ENCODE assay signal across 8 mouse cellular contexts in genomic region chr5:137782776-137783522, GRCm38 (mm10). TPM values are rescaled to one million over a fixed set of nuclear protein-coding genes. Genes with fewer than 3 reads are reported as not detected.
DNase-seq lines count a peak whose midpoint lies in the region; ATAC-seq and TF ChIP-seq lines count a peak whose summit lies in the region.

No protein-coding gene starts in this region.

- H3K27me3 ChIP-seq in heart, postnatal 0 days (ENCODE audit: control insufficient read depth, insufficient read depth, low read length), result no peaks in the 10 kb centered on the region
- no peaks in the 10 kb centered on the region for H3K27me3 ChIP-seq in embryonic facial prominence, embryonic 10.5 days (replicated peaks; ENCODE audit: low read depth, poor library complexity, severe bottlenecking)
- H3K27me3 ChIP-seq in hindbrain, embryonic 11.5 days (ENCODE audit: control insufficient read depth, insufficient read depth, low read length), result no peaks in the 10 kb centered on the region
- H3K27me3 ChIP-seq in midbrain, embryonic 11.5 days (ENCODE audit: control insufficient read depth, insufficient read depth, low read length), result no peaks in the 10 kb centered on the region

- peak overlapping the region; percentile 32; the same call in 1 of the 2 replicates for H3K9ac ChIP-seq in heart, postnatal 0 days (replicated peaks; ENCODE audit: low read depth, low read length)
- H3K9ac ChIP-seq in hindbrain, embryonic 11.5 days (ENCODE audit: low read depth, low read length), result peak overlapping the region; percentile 94; the same call in 1 of the 2 replicates
- peak overlapping the region; percentile 95 for H3K9ac ChIP-seq in midbrain, embryonic 11.5 days (ENCODE audit: low read length)

- intact Hi-C loops in heart, postnatal 10 days (cut with DNase I), result loop anchor here (10.0 kb wide), 1 partner anchor 382 kb away; the partner anchor contains the start of gene Cops6
- intact Hi-C loops in left cerebral cortex, postnatal 36 days (cut with DNase I), result no loop called here

- no peak for ATAC-seq in heart, postnatal 0 days (ENCODE audit: insufficient read depth, low read depth)
- no peak for ATAC-seq in hindbrain, embryonic 11.5 days (ENCODE audit: low FRiP score)
- ATAC-seq in midbrain, embryonic 11.5 days (ENCODE audit: low FRiP score), result no peak

- peak overlapping the region; percentile 98; the same call in 1 of the 2 replicates for H3K4me2 ChIP-seq in heart, postnatal 0 days (ENCODE audit: low read depth, low read length)
- H3K4me2 ChIP-seq in hindbrain, embryonic 11.5 days (replicated peaks; ENCODE audit: low read depth, low read length), result peak overlapping the region; percentile 87
- H3K4me2 ChIP-seq in midbrain, embryonic 11.5 days, result peak overlapping the region; percentile 91

- no peak for DNase-seq in heart, postnatal 0 days (ENCODE audit: low spot score)
- no peak for DNase-seq in heart, postnatal 10 days
- no peak for DNase-seq in embryonic facial prominence, embryonic 10.5 days (ENCODE audit: low spot score)
- no peak for DNase-seq in hindbrain, embryonic 11.5 days (ENCODE audit: low spot score)
- DNase-seq in midbrain, embryonic 11.5 days (ENCODE audit: low spot score, missing footprints), result peak; percentile 44
- no peak for DNase-seq in frontal cortex, adult 2 months (ENCODE audit: extremely low spot score in 1 of 2, low spot score in 1 of 2)
- DNase-seq in layer of hippocampus, postnatal 25 days (ENCODE audit: extremely low spot score in 1 of 2, low spot score in 1 of 2), result no peak
- no peak for DNase-seq in left cerebral cortex, postnatal 36 days (ENCODE audit: low spot score in 2 of 2)

- no peaks in the 10 kb centered on the region for H3K9me3 ChIP-seq in heart, postnatal 0 days (replicated peaks; ENCODE audit: control insufficient read depth, low read length)
- H3K9me3 ChIP-seq in embryonic facial prominence, embryonic 10.5 days, result no peaks in the 10 kb centered on the region
- H3K9me3 ChIP-seq in hindbrain, embryonic 11.5 days (ENCODE audit: control insufficient read depth, low read length), result no peaks in the 10 kb centered on the region
- no peaks in the 10 kb centered on the region; the same call in 1 of the 2 replicates for H3K9me3 ChIP-seq in midbrain, embryonic 11.5 days (ENCODE audit: control insufficient read depth, low read length)

- H3K27ac ChIP-seq in heart, postnatal 0 days (ENCODE audit: low read depth), result no peak overlapping the region
- no peak overlapping the region for H3K27ac ChIP-seq in embryonic facial prominence, embryonic 10.5 days (replicated peaks)
- no peak overlapping the region for H3K27ac ChIP-seq in hindbrain, embryonic 11.5 days (ENCODE audit: low read depth, low read length)
- no peak overlapping the region for H3K27ac ChIP-seq in midbrain, embryonic 11.5 days (ENCODE audit: low read depth, low read length)

- 80% methylated on average over 13 of the region's 13 CpGs for WGBS in heart, postnatal 0 days
- WGBS in embryonic facial prominence, embryonic 10.5 days, result 87% methylated on average over 13 of the region's 13 CpGs
- WGBS in hindbrain, embryonic 11.5 days, result 89% methylated on average over 13 of the region's 13 CpGs
- WGBS in midbrain, embryonic 11.5 days, result 85% methylated on average over 13 of the region's 13 CpGs

- H3K4me3 ChIP-seq in heart, postnatal 0 days (ENCODE audit: low read depth, low read length), result no peak overlapping the region
- H3K4me3 ChIP-seq in embryonic facial prominence, embryonic 10.5 days, result peak overlapping the region; percentile 95
- peak overlapping the region; percentile 86; the same call in 1 of the 2 replicates for H3K4me3 ChIP-seq in hindbrain, embryonic 11.5 days (ENCODE audit: low read depth, low read length)
- H3K4me3 ChIP-seq in midbrain, embryonic 11.5 days (ENCODE audit: low read depth, low read length), result peak overlapping the region; percentile 84

- TF ChIP-seq CTCF in heart, postnatal 0 days (IDR thresholded peaks at IDR 0.05; ENCODE audit: low read depth), result no peak

- peaks cover 42% of the 10 kb centered on the region for H3K36me3 ChIP-seq in heart, postnatal 0 days (replicated peaks; ENCODE audit: control insufficient read depth, insufficient read depth, low read length)
- H3K36me3 ChIP-seq in embryonic facial prominence, embryonic 10.5 days (replicated peaks), result peaks cover 53% of the 10 kb centered on the region
- peaks cover 5% of the 10 kb centered on the region; the same call in 1 of the 2 replicates for H3K36me3 ChIP-seq in hindbrain, embryonic 11.5 days (ENCODE audit: control insufficient read depth, insufficient read depth, low read length)
- H3K36me3 ChIP-seq in midbrain, embryonic 11.5 days (ENCODE audit: control insufficient read depth, insufficient read depth, low read length), result peaks cover 35% of the 10 kb centered on the region

- TF ChIP-seq EP300 in heart, postnatal 0 days (IDR thresholded peaks at IDR 0.05; ENCODE audit: low read depth), result no peak

- peaks cover 35% of the 10 kb centered on the region for H3K4me1 ChIP-seq in heart, postnatal 0 days (ENCODE audit: control insufficient read depth, insufficient read depth)
- peaks cover 66% of the 10 kb centered on the region for H3K4me1 ChIP-seq in embryonic facial prominence, embryonic 10.5 days
- peaks cover 23% of the 10 kb centered on the region for H3K4me1 ChIP-seq in hindbrain, embryonic 11.5 days (replicated peaks; ENCODE audit: control insufficient read depth, insufficient read depth, low read length)
- peaks cover 42% of the 10 kb centered on the region for H3K4me1 ChIP-seq in midbrain, embryonic 11.5 days (ENCODE audit: control insufficient read depth, insufficient read depth, low read length)

RNA-seq across cellular contexts. Expression of gene Ppp1r35, which starts 4.3 kb away (rescaled TPM):
- total RNA-seq in heart, postnatal 0 days (2014; rRNA removed; ENCODE audit: low replicate concordance), result 24.0 and 24.5 TPM in 2 replicates
- polyA plus RNA-seq in heart, postnatal 0 days (2015; fragmentation: Nextera tagmentation; extraction: Ambion mirVana), result 10.4 and 15.4 TPM in 2 replicates
- 10 to 100 TPM; 13.4 to 17.4 TPM for total RNA-seq in heart, postnatal 10 days (2021)
- 47.9 and 49.1 TPM in 2 replicates for polyA plus RNA-seq in embryonic facial prominence, embryonic 10.5 days (2016; fragmentation: Nextera tagmentation; extraction: Ambion mirVana)
- 64.9 and 78.4 TPM in 2 replicates for polyA plus RNA-seq in hindbrain, embryonic 11.5 days (2014; fragmentation: Nextera tagmentation; extraction: Ambion mirVana)
- polyA plus RNA-seq in midbrain, embryonic 11.5 days (2014; fragmentation: Nextera tagmentation; extraction: Ambion mirVana), result 73.3 and 83.1 TPM in 2 replicates
- polyA plus RNA-seq in frontal cortex, adult 2 months (2012; rRNA removed), result 24.2 and 25.9 TPM in 2 replicates
- 10 to 100 TPM; 24.7 to 26.2 TPM for total RNA-seq in layer of hippocampus, postnatal 25 days (2021)
- total RNA-seq in left cerebral cortex, postnatal 36 days (2021), result 10 to 100 TPM; 23.5 to 28.6 TPM

RNA-seq across cellular contexts. Expression of gene Mepce, which starts 4.5 kb away (rescaled TPM):
- total RNA-seq in heart, postnatal 0 days (2014; rRNA removed; ENCODE audit: low replicate concordance), result 18.0 and 19.6 TPM in 2 replicates
- polyA plus RNA-seq in heart, postnatal 0 days (2015; fragmentation: Nextera tagmentation; extraction: Ambion mirVana), result 5.0 and 5.4 TPM in 2 replicates
- total RNA-seq in heart, postnatal 10 days (2021), result 10 to 100 TPM; 26.2 to 41.3 TPM
- polyA plus RNA-seq in embryonic facial prominence, embryonic 10.5 days (2016; fragmentation: Nextera tagmentation; extraction: Ambion mirVana), result 9.1 and 11.5 TPM in 2 replicates
- 9.9 and 14.9 TPM in 2 replicates for polyA plus RNA-seq in hindbrain, embryonic 11.5 days (2014; fragmentation: Nextera tagmentation; extraction: Ambion mirVana)
- polyA plus RNA-seq in midbrain, embryonic 11.5 days (2014; fragmentation: Nextera tagmentation; extraction: Ambion mirVana), result 11.4 and 11.5 TPM in 2 replicates
- 39.1 and 42.6 TPM in 2 replicates for polyA plus RNA-seq in frontal cortex, adult 2 months (2012; rRNA removed)
- 10 to 100 TPM; 40.1 to 42.8 TPM for total RNA-seq in layer of hippocampus, postnatal 25 days (2021)
- total RNA-seq in left cerebral cortex, postnatal 36 days (2021), result 10 to 100 TPM; 33.5 to 42.8 TPM

RNA-seq across cellular contexts. Expression of gene Zcwpw1, which starts 4.6 kb away (rescaled TPM):
- 1.4 and 8.7 TPM in 2 replicates for total RNA-seq in heart, postnatal 0 days (2014; rRNA removed; ENCODE audit: low replicate concordance)
- 2.2 and 3.6 TPM in 2 replicates for polyA plus RNA-seq in heart, postnatal 0 days (2015; fragmentation: Nextera tagmentation; extraction: Ambion mirVana)
- total RNA-seq in heart, postnatal 10 days (2021), result 1 to 10 TPM; 2.8 to 3.1 TPM
- polyA plus RNA-seq in embryonic facial prominence, embryonic 10.5 days (2016; fragmentation: Nextera tagmentation; extraction: Ambion mirVana), result 14.5 and 17.5 TPM in 2 replicates
- polyA plus RNA-seq in hindbrain, embryonic 11.5 days (2014; fragmentation: Nextera tagmentation; extraction: Ambion mirVana), result 13.5 and 17.2 TPM in 2 replicates
- 11.4 and 14.8 TPM in 2 replicates for polyA plus RNA-seq in midbrain, embryonic 11.5 days (2014; fragmentation: Nextera tagmentation; extraction: Ambion mirVana)
- 14.1 and 15.3 TPM in 2 replicates for polyA plus RNA-seq in frontal cortex, adult 2 months (2012; rRNA removed)
- total RNA-seq in layer of hippocampus, postnatal 25 days (2021), result 1 to 10 TPM; 6.1 to 6.2 TPM
- total RNA-seq in left cerebral cortex, postnatal 36 days (2021), result 1 to 10 TPM; 4.6 to 7.2 TPM

RNA-seq across cellular contexts. Expression of gene Tsc22d4, which starts 37.4 kb away (rescaled TPM):
- total RNA-seq in heart, postnatal 0 days (2014; rRNA removed; ENCODE audit: low replicate concordance), result 167 and 192 TPM in 2 replicates
- 221 and 232 TPM in 2 replicates for polyA plus RNA-seq in heart, postnatal 0 days (2015; fragmentation: Nextera tagmentation; extraction: Ambion mirVana)
- 100 to 1,000 TPM; 279 to 287 TPM for total RNA-seq in heart, postnatal 10 days (2021)
- polyA plus RNA-seq in embryonic facial prominence, embryonic 10.5 days (2016; fragmentation: Nextera tagmentation; extraction: Ambion mirVana), result 89.8 and 94.3 TPM in 2 replicates
- 56.4 and 64.0 TPM in 2 replicates for polyA plus RNA-seq in hindbrain, embryonic 11.5 days (2014; fragmentation: Nextera tagmentation; extraction: Ambion mirVana)
- 47.0 and 62.9 TPM in 2 replicates for polyA plus RNA-seq in midbrain, embryonic 11.5 days (2014; fragmentation: Nextera tagmentation; extraction: Ambion mirVana)
- polyA plus RNA-seq in frontal cortex, adult 2 months (2012; rRNA removed), result 273 and 360 TPM in 2 replicates
- total RNA-seq in layer of hippocampus, postnatal 25 days (2021), result 100 to 1,000 TPM; 203 to 214 TPM
- total RNA-seq in left cerebral cortex, postnatal 36 days (2021), result 100 to 1,000 TPM; 166 to 203 TPM

RNA-seq across cellular contexts. Expression of gene Nyap1, which starts 41.5 kb away (rescaled TPM):
- 1.3 and 5.8 TPM in 2 replicates for total RNA-seq in heart, postnatal 0 days (2014; rRNA removed; ENCODE audit: low replicate concordance)
- 0.56 and 0.65 TPM in 2 replicates for polyA plus RNA-seq in heart, postnatal 0 days (2015; fragmentation: Nextera tagmentation; extraction: Ambion mirVana)
- total RNA-seq in heart, postnatal 10 days (2021), result 1 to 10 TPM; 1.6 to 1.7 TPM
- polyA plus RNA-seq in embryonic facial prominence, embryonic 10.5 days (2016; fragmentation: Nextera tagmentation; extraction: Ambion mirVana), result 3.0 and 3.6 TPM in 2 replicates
- 2.9 and 5.3 TPM in 2 replicates for polyA plus RNA-seq in hindbrain, embryonic 11.5 days (2014; fragmentation: Nextera tagmentation; extraction: Ambion mirVana)
- 4.8 TPM in 2 replicates for polyA plus RNA-seq in midbrain, embryonic 11.5 days (2014; fragmentation: Nextera tagmentation; extraction: Ambion mirVana)
- polyA plus RNA-seq in frontal cortex, adult 2 months (2012; rRNA removed), result 55.0 and 60.9 TPM in 2 replicates
- total RNA-seq in layer of hippocampus, postnatal 25 days (2021), result 10 to 100 TPM; 63.9 to 65.5 TPM
- total RNA-seq in left cerebral cortex, postnatal 36 days (2021), result 10 to 100 TPM; 70.1 to 79.5 TPM

Comparison
In these comparisons a context has a peak if more than half of its experiments do, and no peak if none do; other contexts are left out.
1. H3K9ac ChIP-seq: peak in every context shown above with its lines; median percentile 95 in midbrain, embryonic 11.5 days; 94 in hindbrain, embryonic 11.5 days; 32 in heart, postnatal 0 days.